Mouse (Mus musculus): ENCODE measurements around the gene Tpmt. TPM values are rescaled to one million over a fixed set of nuclear protein-coding genes. Genes with fewer than 3 reads are reported as not detected.

The Tpmt gene
- polyA plus RNA-seq, 1 experiment from 2014 or later = 38.9 TPM

Other genes with a start within 250 kb of the Tpmt start
- gene Kif13a, start 114.9 kb downstream of the Tpmt start, polyA plus RNA-seq (2016; fragmentation: Nextera tagmentation; extraction: Ambion mirVana) = 22.3 and 23.9 TPM in 2 replicates
- gene Nhlrc1, start 29.9 kb downstream of the Tpmt start, polyA plus RNA-seq (2016; fragmentation: Nextera tagmentation; extraction: Ambion mirVana) = 7.4 and 8.0 TPM in 2 replicates
- 20.3 and 20.5 TPM in 2 replicates for gene Kdm1b, start 1.2 kb downstream of the Tpmt start, polyA plus RNA-seq (2016; fragmentation: Nextera tagmentation; extraction: Ambion mirVana)
- gene Dek, start 61.5 kb upstream of the Tpmt start, polyA plus RNA-seq (2016; fragmentation: Nextera tagmentation; extraction: Ambion mirVana) = 251 and 254 TPM in 2 replicates
- 0.62 and 1.0 TPM in 2 replicates for gene Rnf144b, start 77.9 kb upstream of the Tpmt start, polyA plus RNA-seq (2016; fragmentation: Nextera tagmentation; extraction: Ambion mirVana)